Mouse (Mus musculus) T-cell, adult 2 months (primary cell): Measurements from ENCODE around the gene Igfn1.
A peak's percentile ranks its signal among the peaks of the same experiment; 100 is the strongest.

Experiments used
- DNase-seq: peaks from one replicate; pipeline ENCODE4 v3.0.0; 2022; ENCODE audit warnings: low spot score

Gene Igfn1

DNA sequence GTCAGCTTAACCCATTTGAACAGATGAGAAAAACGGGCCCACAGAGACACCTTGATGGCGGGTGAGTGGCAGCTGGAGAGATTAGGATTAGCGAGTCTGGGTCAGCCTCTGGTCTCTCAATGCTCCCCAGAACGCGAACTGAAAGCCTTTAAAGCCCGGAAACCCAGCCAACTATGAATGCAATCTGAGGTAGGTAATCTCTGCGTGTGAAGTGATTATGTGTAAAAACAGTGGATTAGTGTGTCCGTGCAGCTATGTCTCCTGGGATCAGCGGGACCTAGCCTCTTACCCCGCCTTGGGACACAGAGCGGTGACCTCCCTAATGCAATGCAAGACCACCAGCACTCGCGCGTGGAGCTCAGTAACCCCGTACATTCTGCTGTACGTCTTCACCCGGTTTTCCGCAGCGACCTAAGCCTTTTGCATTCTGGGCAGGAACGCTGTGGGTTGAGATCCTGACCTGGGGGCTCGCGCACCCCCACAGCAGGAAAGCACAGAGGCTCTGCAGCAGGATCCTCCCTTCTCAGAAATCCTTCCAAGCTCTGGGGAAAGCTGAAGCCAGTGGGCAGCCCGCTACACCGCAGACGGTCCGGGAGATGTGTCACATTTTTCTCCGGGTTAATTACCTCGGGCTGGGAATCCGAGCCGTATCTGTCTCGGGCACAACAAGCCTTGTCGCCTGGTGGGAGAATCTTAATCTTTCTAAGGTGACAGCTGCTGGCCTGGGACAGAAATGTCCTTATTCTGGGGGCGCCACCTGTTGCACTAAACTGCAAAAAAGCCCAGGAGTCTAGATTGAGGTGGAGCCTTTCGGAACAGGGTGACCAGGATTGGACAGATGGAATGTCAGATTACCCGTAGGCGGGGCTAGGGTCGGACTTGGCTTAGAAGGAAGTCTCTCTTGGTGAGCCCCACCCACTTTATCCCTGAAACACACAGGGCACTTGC is 1.3 kb upstream of the Igfn1 start, which contains the start of gene Tmem9:
TSS of gene Tmem9 (plus strand) at position 940 of the 948 bp plus-strand sequence.
- peak; percentile 22 for DNase-seq

DNA sequence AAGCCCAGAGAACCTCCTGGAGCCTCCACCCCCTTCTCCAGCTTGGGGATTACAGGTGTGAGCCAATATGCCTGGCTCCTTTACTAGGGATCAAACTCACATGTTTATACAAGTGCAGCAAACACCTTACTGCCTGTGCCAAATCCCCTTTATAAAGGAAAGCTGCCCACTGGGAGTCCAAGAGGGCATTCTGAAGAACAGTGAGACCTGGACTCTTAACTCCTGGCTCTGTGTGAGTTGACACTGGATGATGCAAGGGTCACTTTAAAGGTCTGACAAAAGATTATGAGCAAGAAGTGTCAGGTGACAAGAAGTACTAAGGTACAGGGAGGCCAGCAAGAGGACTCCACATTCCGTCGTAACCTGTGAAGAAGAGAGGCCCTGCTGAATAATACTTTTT is 4.7 kb downstream of the Igfn1 start:
- no peak for DNase-seq

DNA sequence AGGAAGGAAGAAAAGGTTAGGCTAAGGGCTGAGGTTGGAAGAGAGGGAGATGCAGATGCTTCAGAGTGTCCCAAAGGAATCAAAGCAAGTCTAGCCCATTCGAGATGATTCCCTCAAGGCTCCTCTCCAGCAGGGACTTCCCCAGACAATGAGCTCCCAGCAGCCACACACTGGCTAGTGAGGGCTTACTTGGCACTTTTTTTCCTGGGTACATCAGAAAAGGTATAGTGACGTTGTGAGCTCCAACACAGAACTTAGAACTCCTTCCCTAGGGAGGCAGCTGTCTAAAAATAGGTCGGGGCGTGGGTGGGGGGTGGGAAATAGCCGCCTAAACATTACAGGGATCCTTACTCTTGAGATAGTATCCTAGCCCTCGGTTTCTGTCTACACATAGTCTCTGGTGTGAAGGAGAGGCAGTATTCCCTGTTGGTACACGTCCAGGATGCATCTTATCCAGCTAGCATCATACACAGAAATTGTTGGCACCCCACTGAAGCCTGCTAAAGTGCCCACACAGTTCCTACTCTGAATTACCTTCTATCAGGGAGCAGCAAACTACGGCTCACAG is 6.3 kb downstream of the Igfn1 start:
- DNase-seq: no peak

DNA sequence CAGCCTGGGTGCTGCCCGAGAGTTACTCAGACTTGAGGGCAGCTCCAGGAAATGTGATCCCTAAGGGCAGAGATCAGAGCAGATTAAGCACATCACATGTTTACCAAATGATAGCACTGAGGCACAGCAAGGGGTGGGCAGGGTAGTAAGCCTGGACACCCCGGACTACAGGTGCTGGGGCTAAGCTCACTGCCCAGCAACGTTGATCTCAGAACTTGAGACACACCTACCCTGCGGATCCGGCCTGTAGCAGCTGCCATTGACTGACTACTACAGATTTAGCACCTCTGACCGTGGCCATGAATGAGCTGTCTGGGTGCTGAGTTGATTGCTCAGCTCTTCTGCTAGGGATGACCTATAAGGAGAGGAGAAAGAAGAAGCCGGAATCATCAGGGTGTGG is 8.6 kb downstream of the Igfn1 start:
- DNase-seq: no peak

DNA sequence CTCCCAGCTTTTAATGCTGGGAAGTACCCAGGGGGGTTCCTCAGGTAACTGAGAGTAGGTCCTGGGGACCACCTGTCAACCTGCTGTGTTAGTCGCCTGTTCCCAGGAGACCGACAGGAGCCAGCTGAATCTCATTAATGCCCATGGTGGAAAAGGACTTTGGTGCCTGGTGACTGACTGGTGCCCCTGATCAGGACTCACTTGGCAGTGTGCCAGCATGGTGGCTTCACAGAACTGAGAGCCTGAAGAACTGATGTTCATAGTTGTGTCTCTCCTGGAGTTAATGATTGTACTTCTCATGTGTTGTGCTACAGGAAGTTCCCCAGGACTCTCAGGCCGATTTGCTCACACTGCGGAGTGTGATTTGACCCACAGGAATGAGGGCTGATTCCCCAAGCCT is 12.7 kb downstream of the Igfn1 start:
- no peak for DNase-seq

DNA sequence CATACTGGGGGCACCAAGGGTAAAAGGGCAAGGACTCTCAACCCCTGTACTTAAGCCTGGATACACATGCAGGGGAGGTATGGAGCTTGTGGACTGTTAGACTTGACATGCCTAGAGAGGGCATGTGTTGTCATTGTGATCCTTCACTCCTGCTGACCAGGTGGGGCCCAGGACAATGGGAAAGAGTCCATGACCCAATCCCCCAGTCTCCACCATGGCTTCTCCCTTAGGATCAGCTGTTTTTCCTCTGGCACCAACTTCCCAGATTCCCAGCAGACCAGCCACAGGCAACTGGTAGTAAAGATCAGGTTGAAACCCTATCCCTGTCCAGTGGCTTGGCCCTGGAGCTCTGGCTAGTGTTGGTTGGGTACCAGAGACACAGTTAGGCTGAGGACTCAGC is 16.3 kb downstream of the Igfn1 start:
- DNase-seq: no peak

DNA sequence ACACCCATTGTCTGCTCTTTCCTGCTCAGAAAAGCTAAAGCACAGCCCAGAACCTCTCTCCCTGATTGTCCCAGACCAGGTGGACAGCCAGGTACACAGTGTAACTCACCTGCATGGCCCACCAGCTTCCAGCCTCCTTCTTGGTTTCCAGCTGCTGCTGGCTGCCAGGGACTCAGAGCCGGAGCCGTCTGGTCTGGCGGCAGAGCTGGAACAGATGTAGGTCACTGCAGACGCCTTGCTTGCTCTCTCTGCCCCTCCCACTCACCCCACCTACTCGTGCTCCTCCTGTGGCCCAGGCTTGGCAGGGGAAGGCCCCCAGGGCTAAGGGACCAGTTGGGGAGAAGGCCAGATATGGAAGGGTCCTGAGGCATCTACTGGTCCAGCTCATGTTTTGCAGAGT is 22.0 kb downstream of the Igfn1 start:
- DNase-seq: no peak

DNA sequence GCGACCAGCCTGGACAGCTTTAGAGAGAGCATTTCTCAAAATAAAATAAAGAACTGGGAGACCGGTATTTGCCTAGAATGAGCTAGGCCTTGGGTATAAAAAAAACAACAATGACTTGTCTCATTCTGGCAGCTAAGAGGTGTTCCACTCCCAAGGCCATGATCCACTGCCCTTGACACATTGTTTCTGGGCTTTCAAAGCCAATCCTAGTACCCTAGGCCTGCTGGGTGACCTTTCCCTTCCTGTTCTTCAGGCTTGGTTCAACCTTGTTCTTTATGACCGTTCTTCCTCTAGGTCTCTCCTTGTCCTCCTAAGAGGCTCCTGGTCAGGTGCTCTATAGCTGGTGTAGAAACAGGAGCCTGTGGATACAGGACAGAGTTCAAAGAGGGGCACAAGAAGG is 33.6 kb downstream of the Igfn1 start:
- no peak for DNase-seq

DNA sequence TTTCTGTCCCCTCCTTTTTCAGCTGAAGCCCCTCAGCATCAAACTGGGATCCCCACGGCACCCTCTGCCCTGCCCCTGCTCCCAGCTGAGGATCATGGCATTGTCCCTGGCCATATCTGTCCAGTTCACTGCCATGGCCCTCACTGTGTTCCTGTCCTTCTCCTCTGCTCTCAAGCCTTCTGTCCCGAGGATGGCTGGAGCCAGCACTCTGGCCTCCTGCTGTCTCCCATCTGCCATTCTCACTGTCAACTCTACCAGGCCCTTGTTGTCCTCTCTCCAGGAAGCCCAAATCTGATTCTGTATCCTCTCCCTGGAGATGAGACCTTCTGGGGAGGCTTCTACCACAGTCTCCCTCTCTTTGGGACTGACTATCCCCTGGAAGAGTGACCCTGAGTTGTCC is 35.7 kb downstream of the Igfn1 start:
- DNase-seq: no peak

DNA sequence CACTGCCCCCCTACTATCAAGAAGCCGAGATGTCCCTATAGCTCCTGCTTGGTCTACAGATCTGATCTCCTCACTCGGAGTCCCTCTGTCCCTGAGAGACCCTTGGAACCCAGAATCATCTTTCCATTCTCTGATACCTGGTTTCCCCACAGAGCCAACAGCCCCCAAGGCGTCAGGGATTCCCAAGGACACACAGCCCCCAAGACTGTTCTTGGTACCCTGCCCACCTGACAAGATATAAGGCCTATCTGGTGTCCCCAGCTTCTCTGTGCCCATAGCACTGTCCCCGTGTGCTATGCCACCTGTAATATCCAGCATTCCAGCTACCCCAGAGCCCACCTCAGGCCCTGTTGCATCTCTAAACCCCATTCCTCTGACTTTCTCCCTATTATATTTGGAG is 38.4 kb downstream of the Igfn1 start:
- DNase-seq: no peak

DNA sequence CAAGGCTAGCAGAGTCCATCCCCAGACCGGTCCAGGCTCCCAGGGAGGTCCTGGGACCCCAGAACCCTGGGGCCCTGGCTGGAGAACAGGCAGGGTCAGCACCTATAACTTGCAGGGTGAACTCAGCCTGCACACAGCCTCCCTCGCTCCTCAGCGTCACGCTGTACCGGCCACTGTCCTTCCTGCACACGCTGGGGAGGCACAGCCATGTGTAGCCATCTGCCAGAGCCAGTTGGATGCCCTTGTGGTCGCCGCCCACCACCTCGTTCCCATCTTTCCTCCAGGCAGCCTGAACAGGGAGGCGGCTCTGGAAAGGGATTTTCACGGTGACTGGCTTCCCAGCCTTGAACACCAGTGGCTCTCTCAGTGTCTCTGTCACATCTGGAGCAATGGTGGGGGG is 41.6 kb downstream of the Igfn1 start:
- DNase-seq: no peak

DNA sequence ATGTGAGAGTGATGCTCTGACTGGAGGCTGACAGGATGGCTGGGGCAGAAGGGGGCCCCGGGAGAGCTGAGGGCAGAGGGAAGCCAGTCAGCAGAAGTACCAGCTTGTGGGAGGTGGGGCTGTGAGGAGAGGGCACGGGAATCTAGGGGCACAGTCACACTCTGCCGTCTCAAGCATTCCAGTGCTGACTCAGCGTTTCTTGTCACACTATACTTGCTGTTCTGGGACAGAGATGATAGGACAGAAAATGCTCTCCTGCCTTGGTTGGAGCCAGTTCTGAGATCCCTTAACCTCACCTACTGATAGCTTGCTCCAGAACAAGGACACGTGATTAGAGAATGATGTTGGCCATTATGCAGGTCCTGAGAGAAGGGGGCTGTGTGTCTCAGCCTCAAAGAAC is 43.0 kb downstream of the Igfn1 start:
- no peak for DNase-seq

DNA sequence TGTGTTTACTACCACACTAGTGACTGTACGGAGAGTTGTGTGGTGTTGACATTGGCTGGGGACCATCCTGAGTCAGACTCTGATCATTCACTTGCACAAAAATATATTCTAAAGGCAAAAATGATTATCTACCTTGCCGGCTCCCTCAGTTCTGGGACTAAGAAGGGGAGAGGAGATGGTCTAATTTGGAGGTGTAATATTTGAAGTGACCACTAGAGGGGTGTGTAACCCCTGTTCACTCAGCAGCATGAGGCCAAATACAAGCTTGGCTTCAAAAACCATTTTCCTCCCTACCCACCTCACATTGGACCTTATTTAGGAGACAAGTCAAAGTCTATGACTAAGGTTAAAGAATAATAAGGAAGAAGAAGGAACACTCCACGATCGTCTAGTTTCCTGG is 47.7 kb downstream of the Igfn1 start:
- no peak for DNase-seq

DNA sequence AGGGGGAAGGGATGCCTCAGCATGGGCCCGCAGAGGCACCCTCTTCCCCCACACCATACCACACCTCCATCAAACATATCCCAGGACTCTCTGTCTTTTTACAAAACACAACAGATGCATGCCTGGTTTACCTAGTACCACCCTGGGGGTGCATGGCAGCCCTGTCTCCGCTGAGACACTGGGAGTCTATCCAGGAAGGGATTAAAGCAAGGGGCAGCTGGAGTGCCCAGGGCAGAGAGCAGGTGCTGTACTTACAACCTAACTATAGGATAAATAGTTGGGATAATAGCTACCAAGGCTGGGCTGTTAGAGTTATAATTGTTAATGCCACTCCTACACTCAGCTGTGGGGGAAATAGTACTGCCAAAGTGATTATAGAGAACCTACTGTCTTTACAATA is 57.3 kb downstream of the Igfn1 start:
- DNase-seq: no peak

DNA sequence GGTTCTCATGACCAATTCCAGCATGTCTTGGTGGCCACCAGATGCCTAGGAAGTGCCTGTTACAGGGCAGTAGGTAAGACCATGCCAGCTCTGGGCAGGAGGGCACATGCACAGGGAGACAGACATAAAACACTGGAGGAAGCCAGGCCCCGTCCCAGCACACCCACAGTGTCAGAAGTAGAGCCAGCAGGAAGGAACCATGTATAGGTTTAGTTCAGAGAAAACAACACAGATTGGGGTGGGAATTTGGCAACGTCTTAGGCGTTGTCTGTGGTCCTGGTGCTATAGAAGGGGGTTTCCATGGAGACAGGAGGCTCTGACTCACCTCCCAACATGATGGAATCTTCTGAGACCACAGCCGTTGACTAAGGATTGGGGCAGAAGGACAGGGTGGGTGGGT is 59.9 kb downstream of the Igfn1 start:
- DNase-seq: no peak

DNA sequence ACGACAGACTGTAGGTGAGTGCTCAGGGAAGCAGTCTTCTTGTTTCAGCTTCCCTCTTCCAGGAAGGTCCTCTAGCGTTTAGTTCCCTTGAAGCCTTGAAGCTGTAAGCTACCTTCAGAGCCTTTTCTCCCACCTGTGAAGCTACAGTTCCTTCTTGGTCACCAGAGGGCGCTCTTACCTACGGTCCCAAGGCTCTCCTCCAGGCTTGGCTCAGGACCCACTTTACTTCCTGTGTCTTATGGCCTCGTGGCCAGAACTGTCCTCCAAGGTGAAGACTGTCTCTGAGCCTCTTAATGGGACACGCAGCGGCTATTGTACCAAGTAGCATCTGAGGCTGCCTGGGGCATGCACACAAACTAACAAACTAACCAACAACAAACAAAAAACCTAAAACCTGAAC is 60.4 kb downstream of the Igfn1 start:
- DNase-seq: peak; percentile 35

DNA sequence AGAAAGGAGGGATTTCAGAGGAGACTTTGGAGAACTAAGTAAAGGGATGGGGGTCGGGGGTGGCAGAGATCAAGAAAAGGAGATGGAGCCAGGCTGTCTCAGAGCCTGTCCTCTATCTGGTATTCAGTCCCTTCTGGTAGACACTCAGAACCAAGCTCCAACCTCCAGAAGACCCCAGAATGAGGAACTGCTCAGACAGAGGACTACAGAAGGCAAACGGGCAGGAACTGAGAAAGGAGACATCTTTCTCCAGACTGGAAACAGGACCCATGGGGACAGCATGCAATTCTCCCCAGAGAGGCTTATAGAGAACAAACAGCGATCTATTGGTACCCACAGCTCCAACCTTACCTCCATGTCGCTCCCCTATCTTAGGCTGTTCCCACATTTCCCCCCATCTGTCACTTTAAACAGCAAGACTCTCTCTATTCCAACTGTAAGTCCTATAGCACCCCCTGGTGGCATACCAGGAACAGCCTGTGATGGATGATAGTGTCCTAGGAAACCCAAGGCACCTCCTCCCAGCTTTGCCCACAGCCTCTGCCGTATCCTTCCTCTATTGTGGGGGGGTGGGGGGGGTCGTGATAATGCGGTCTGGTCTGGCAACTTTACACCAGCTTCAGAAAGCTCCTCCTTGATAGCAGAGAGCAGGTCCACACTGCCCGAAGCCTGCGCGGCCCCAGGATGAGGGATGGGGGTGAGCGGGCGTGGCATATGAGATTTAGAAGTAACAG is 61.4 kb downstream of the Igfn1 start:
- peak; percentile 45 for DNase-seq

DNA sequence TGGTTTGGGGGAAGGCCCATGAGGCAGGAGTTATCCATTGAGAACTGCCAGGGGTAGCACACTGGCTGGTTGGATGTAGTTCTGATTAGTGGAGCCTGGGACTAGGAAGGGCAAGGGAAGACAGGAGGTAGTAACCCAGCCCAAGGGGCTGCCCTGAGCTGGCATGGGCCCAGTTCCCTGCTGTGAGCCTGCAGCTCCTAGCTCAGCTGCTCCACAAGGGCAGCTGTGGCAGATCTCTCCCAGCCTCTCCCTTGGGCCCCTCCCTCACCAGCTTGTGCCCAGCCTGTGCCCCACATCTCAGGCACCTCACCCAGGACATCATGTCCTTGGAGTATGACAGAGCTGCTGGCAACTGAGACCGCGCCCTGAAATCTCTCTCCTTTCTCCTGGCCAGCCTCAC is 62.4 kb downstream of the Igfn1 start:
- DNase-seq: no peak

DNA sequence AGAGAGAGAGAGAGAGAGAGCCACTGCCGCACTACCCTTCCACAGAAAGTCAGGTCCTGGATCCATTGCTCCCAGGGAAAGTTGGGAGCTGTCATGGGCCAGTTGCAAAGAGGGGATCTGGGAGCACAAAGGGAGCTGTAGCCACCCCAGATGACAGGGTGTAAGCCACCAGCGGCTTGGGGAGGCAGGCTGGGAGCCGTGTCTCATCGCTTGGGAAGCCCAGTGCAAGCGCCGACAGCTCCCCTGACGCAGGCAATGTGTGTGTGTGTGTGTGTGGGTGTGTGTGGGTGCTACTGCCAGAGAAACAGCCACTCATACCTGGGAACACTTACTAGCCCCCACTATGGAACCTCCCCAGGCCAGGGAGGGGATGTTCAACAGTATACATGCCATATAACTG is 64.0 kb downstream of the Igfn1 start:
- DNase-seq: no peak

DNA sequence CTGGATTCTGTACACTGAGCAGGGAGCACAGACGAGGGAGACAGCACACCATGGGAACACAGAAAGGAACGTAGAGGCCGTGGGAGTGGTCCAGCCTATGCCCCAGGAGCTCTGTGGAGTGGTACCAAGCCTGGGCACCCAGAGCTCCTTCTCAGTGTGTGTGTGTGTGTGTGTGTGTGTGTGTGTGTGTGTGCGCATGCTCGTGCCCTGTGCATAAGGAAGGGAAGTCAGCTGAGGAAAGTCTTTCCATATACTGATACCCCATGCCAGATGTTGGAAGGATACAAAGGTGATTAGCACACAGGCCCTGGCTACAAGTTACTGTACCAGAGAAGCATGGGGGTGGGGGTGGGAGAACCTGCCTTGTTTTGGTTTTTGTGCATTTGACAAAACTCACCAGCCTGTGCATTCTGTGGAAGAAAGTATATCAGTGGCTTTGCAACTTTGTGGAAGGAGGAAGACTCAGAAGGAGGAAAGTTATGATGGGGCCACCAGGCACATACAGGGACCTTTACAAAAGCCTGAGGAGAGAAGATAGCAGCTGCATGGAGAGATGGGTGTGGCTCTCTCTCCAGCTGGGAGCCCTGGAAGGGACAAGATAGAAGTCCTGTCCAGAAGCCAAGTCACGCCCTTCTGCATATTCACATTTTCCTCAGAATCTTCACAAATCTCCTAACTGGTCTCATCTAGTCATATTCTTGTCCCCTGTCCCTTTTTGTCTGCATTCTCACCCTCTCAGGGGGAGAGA is 64.7 kb downstream of the Igfn1 start:
- no peak for DNase-seq

DNA sequence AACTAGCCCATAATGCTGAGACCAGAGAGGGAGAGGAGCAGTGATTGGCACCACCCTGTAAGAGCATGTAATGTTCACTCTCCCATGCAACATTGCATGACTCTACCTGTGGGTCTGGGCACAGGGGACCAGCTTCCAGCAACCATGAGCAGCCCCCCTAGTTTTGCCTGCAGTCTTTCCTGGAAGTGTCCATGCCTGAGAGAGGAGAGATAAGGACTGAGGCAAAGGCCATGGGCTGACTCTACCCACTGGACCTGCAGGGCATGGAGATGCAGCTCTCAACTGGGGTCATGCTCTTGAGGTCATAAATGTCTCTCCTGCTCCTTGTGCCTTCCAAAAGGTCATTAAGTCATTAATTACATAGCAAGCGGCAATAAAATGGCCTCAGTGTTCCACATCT is 70.1 kb downstream of the Igfn1 start:
- DNase-seq: no peak

DNA sequence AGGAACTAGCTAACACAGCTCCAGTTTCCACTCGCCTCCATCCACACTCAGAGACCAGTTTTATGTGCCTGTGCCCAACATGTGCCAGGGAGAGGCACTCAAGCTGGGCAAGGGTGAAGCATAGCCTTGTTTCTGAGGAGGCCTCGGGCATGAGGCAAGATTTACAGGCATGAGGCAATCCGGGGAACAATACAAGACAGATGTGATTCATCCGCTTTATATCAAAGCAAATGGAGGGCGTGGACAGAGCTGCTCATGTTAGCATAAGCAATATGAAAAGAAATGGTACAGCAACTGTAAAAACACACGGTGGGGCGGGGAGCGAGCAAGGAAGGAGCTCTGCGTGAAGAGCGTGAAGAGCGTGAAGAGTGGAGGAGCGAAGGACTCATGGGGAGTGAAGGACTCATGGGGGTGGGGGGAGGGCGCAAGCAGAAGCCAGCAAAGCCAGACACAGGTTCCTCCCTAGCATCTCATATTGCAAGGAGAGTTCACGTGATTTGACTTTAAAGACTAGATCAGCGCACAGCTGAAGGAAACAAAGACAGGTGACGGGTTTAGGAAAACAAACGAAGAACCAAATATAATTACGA is 72.3 kb downstream of the Igfn1 start:
- no peak for DNase-seq
